Mouse (Mus musculus) C3H10T1/2 (cell line): ENCODE measurements around the gene 4930558C23Rik. TPM values are rescaled to one million over a fixed set of nuclear protein-coding genes. Genes with fewer than 3 reads are reported as not detected.

Experiments
- polyA plus RNA-seq, 2 experiments: library from polyadenylated mRNA; unstranded; fragments of >200 nt; fragmentation: generic; extraction: Trizol; gene quantifications; one replicate each; pipeline ENCODE4 v1.2.1; 2012; ENCODE audit warnings: missing spikeins in 2 of 2

The 4930558C23Rik gene
- not detected for polyA plus RNA-seq

GRCm38 (mm10) chr3:95402741-95403140 lies at the start of gene 4930558C23Rik:
4930558C23Rik (minus strand) TSS chr3:95402841.

GRCm38 (mm10) chr3:95434136-95434982 lies 31.7 kb upstream of the 4930558C23Rik start, which contains the start of gene Arnt:
Arnt (plus strand) TSS chr3:95434388.

GRCm38 (mm10) chr3:95356701-95357449 lies 45.8 kb downstream of the 4930558C23Rik start, which contains the start of gene Setdb1:
Setdb1 (minus strand) TSS chr3:95357202.

Other genes with a start within 250 kb of the 4930558C23Rik start
- gene Sema6c, start 242.4 kb downstream of the 4930558C23Rik start, polyA plus RNA-seq: 10 to 100 TPM in 1 of 2 experiments, 1 to 10 TPM in 1; 1.2 to 10.8 TPM
- gene Gabpb2, start 184.9 kb downstream of the 4930558C23Rik start, polyA plus RNA-seq: 1 to 10 TPM in 1 of 2 experiments, under 1 TPM in 1; 0.46 to 5.0 TPM
- 10 to 100 TPM; 32.7 to 44.2 TPM for gene Cdc42se1, start 174.1 kb downstream of the 4930558C23Rik start, polyA plus RNA-seq
- gene Mllt11, start 170.7 kb downstream of the 4930558C23Rik start, polyA plus RNA-seq: 1 to 10 TPM; 3.7 to 6.4 TPM
- gene Gm128, start 161.2 kb downstream of the 4930558C23Rik start, polyA plus RNA-seq: under 1 TPM; 0.02 to 0.13 TPM
- under 1 TPM in 1 of 2 experiments, not detected in 1; 0.27 TPM for gene Bnipl, start 151.6 kb downstream of the 4930558C23Rik start, polyA plus RNA-seq
- 10 to 100 TPM; 20.9 to 35.4 TPM for gene Mindy1, start 121.5 kb downstream of the 4930558C23Rik start, polyA plus RNA-seq
- 10 to 100 TPM in 1 of 2 experiments, 1 to 10 TPM in 1; 4.4 to 13.2 TPM for gene Prune1, start 120.8 kb downstream of the 4930558C23Rik start, polyA plus RNA-seq
- gene Anxa9, start 95.7 kb downstream of the 4930558C23Rik start, polyA plus RNA-seq: 1 to 10 TPM; 1.6 to 2.8 TPM
- 100 to 1,000 TPM in 1 of 2 experiments, 10 to 100 TPM in 1; 63.2 to 101 TPM for gene Cers2, start 88.0 kb downstream of the 4930558C23Rik start, polyA plus RNA-seq
- 10 to 100 TPM in 1 of 2 experiments, 1 to 10 TPM in 1; 1.9 to 12.4 TPM for gene Setdb1, start 45.6 kb downstream of the 4930558C23Rik start, polyA plus RNA-seq
- gene Arnt, start 31.5 kb upstream of the 4930558C23Rik start, polyA plus RNA-seq: 10 to 100 TPM in 1 of 2 experiments, 1 to 10 TPM in 1; 2.0 to 20.3 TPM
- gene Ctsk, start 96.4 kb upstream of the 4930558C23Rik start, polyA plus RNA-seq: under 1 TPM in 1 of 2 experiments, not detected in 1; 0.25 TPM
- gene Ctss, start 123.9 kb upstream of the 4930558C23Rik start, polyA plus RNA-seq: under 1 TPM in 1 of 2 experiments, not detected in 1; 0.07 TPM
- not detected for gene Hormad1, start 156.8 kb upstream of the 4930558C23Rik start, polyA plus RNA-seq
- gene Golph3l, start 186.1 kb upstream of the 4930558C23Rik start, polyA plus RNA-seq: 1 to 10 TPM in 1 of 2 experiments, under 1 TPM in 1; 0.56 to 7.2 TPM
- gene Ensa, start 222.2 kb upstream of the 4930558C23Rik start, polyA plus RNA-seq: 10 to 100 TPM; 12.9 to 47.0 TPM